In genomic region chr5:65761921-65762320, GRCm38 (mm10) we compare ENCODE assay signal across 9 mouse cellular contexts. TPM values are rescaled to one million over a fixed set of nuclear protein-coding genes. Genes with fewer than 3 reads are reported as not detected.
DNase-seq lines count a peak whose midpoint lies in the region; ATAC-seq lines count a peak whose summit lies in the region.
"Had no signal": no experiment of that assay in that cellular context is flagged by ENCODE, and none has a peak within 500 bp of the region (broad histone marks: within the 10 kb centered on the region; RNA-seq: fewer than 3 reads in every experiment).

No protein-coding gene starts in this region.

- no peaks in the 10 kb centered on the region; the same call in 1 of the 2 replicates for H3K36me3 ChIP-seq in intestine, embryonic 14.5 days (ENCODE audit: control insufficient read depth, insufficient read depth, low read length)
- no peaks in the 10 kb centered on the region for H3K36me3 ChIP-seq in intestine, embryonic 15.5 days
- no peaks in the 10 kb centered on the region for H3K36me3 ChIP-seq in forebrain, embryonic 14.5 days (ENCODE audit: control insufficient read depth, insufficient read depth, low read length)

- H3K9ac ChIP-seq in intestine, embryonic 14.5 days (ENCODE audit: low read length) = no peak overlapping the region
- no peak overlapping the region for H3K9ac ChIP-seq in intestine, embryonic 15.5 days
- H3K9ac ChIP-seq in forebrain, embryonic 14.5 days (ENCODE audit: low read length) = no peak overlapping the region

- H3K27ac ChIP-seq in intestine, embryonic 14.5 days (ENCODE audit: low read depth) = no peak overlapping the region
- no peak overlapping the region for H3K27ac ChIP-seq in intestine, embryonic 15.5 days
- H3K27ac ChIP-seq in forebrain, embryonic 14.5 days (ENCODE audit: low read depth, low read length) = no peak overlapping the region

- ATAC-seq in intestine, embryonic 14.5 days (replicated peaks; ENCODE audit: low FRiP score, low TSS enrichment, low read depth) = no peak
- ATAC-seq in intestine, embryonic 15.5 days = no peak
- ATAC-seq in forebrain, embryonic 14.5 days = 0 out of 2 replicates have a peak, but pooled peaks have one; percentile 6

- DNase-seq in intestine, embryonic 14.5 days (ENCODE audit: low spot score) = no peak
- peak; percentile 18 for DNase-seq in brain, adult 2 months (ENCODE audit: low read depth, low spot score)
- DNase-seq in forebrain, embryonic 14.5 days (ENCODE audit: low spot score) = peak; percentile 90
- peak; percentile 73 for DNase-seq in mesoderm, embryonic 11.5 days (ENCODE audit: low read depth, low spot score)
- DNase-seq in thymus, postnatal 36 days = no peak
- DNase-seq in left cerebral cortex, adult 8-10 months (ENCODE audit: low spot score in 2 of 2) = no peak
- DNase-seq in Muller cell, postnatal 12 days (ENCODE audit: inconsistent ontology term) = no peak
- DNase-seq: kidney, postnatal 36 days had no signal

- peaks cover 11% of the 10 kb centered on the region for H3K4me1 ChIP-seq in intestine, embryonic 14.5 days (replicated peaks; ENCODE audit: control insufficient read depth, insufficient read depth, low read length)
- 0 out of 2 replicates have a peak, but pooled peaks cover 2% of the 10 kb centered on the region for H3K4me1 ChIP-seq in intestine, embryonic 15.5 days (replicated peaks)
- H3K4me1 ChIP-seq in forebrain, embryonic 14.5 days (ENCODE audit: control insufficient read depth, insufficient read depth, low read length) = peaks cover 4% of the 10 kb centered on the region; the same call in 1 of the 2 replicates

- no peak overlapping the region for H3K4me3 ChIP-seq in intestine, embryonic 14.5 days (ENCODE audit: low read depth, low read length)
- H3K4me3 ChIP-seq in intestine, embryonic 15.5 days (replicated peaks) = no peak overlapping the region
- H3K4me3 ChIP-seq in forebrain, embryonic 14.5 days (ENCODE audit: low read depth, low read length) = peak overlapping the region; percentile 2; the same call in 1 of the 2 replicates

- H3K27me3 ChIP-seq in intestine, embryonic 14.5 days (replicated peaks; ENCODE audit: control insufficient read depth, insufficient read depth, low read length) = no peaks in the 10 kb centered on the region
- no peaks in the 10 kb centered on the region for H3K27me3 ChIP-seq in intestine, embryonic 15.5 days (replicated peaks)
- H3K27me3 ChIP-seq in forebrain, embryonic 14.5 days (replicated peaks; ENCODE audit: control insufficient read depth, insufficient read depth, low read length) = no peaks in the 10 kb centered on the region

- no peaks in the 10 kb centered on the region for H3K9me3 ChIP-seq in intestine, embryonic 14.5 days (ENCODE audit: control insufficient read depth, low read length)
- no peaks in the 10 kb centered on the region for H3K9me3 ChIP-seq in intestine, embryonic 15.5 days
- no peaks in the 10 kb centered on the region for H3K9me3 ChIP-seq in forebrain, embryonic 14.5 days (replicated peaks; ENCODE audit: control insufficient read depth, low read length)

- H3K4me2 ChIP-seq in intestine, embryonic 14.5 days (ENCODE audit: low read length) = peak overlapping the region; percentile 51
- H3K4me2 ChIP-seq in intestine, embryonic 15.5 days (replicated peaks) = no peak overlapping the region
- peak overlapping the region; percentile 15; the same call in 1 of the 2 replicates for H3K4me2 ChIP-seq in forebrain, embryonic 14.5 days (ENCODE audit: low read length)

RNA-seq across cellular contexts. Expression of gene N4bp2, which starts 1.4 kb away (rescaled TPM):
- polyA plus RNA-seq in intestine, embryonic 14.5 days (2014; fragmentation: Nextera tagmentation; extraction: Ambion mirVana) = 41.0 and 43.4 TPM in 2 replicates
- 21.5 and 25.0 TPM in 2 replicates for polyA plus RNA-seq in intestine, embryonic 15.5 days (2015; fragmentation: Nextera tagmentation; extraction: Ambion mirVana)
- 22.4 and 29.9 TPM in 2 replicates for polyA plus RNA-seq in forebrain, embryonic 14.5 days (2014; fragmentation: Nextera tagmentation; extraction: Ambion mirVana)
- total RNA-seq in left cerebral cortex, adult 8-10 months (2022) = 1 to 10 TPM; 4.6 to 7.5 (median 7.2) TPM

Comparison
In these comparisons a context has a peak if more than half of its experiments do, and no peak if none do; other contexts are left out.
1. DNase-seq: peak in brain, adult 2 months (single experiment), forebrain, embryonic 14.5 days (single experiment) and mesoderm, embryonic 11.5 days (single experiment); none in intestine, embryonic 14.5 days (single experiment), thymus, postnatal 36 days (0 of 2), left cerebral cortex, adult 8-10 months (0 of 2) and Muller cell, postnatal 12 days (single experiment).